Mouse (Mus musculus): ENCODE data around the gene Grin3b. TPM values are rescaled to one million over a fixed set of nuclear protein-coding genes. Genes with fewer than 3 reads are reported as not detected.

Grin3b gene
- polyA plus RNA-seq, 1 experiment from 2014 or later = not detected

GRCm38 (mm10) chr10:80018739-80019297 lies 48.3 kb downstream of the Grin3b start:
- WGBS (ENCODE audit: missing documents) = 20% methylated on average over 10 of the region's 15 CpGs

DNA sequence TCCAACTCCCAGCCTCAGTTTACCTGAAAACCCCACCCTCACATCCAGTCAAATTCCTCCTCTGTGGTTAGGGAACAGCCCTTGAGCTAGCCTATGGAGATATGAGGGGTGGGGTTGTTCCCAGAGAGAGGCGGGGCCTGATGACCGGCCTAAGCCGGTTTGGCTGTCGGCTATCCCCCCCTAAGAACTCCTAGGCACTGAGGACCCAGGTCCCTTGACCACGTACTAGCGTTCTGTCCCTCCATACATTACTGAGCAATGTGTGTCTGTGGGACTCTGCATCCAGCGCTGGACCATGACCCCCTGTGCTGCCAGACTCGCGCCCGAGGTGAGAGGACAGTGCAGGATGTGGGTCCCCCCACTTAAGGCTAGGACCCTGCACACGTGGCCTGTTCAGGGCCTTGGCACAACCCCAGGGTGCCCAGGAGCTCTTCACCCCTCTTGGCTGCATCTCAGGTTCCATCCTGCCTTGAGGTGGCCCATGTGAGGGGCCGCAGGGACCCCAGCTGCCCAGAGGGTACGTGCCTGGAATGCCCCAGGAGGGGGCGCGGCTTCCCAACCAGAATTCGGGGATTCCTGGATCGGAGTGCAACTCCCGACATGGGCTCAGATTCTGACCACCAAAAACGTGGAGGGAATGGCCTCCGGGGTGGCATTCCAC lies 49.1 kb downstream of the Grin3b start:
- Histone ChIP-seq H3K27ac (peak overlapping the region; percentile 97), H3K36me3 (ENCODE audit: inconsistent target) (peaks cover 49% of the 10 kb centered on the region; the same call in 1 of the 2 replicates), H3K4me3 (ENCODE audit: inconsistent target) (no peak overlapping the region), H3K79me2 (ENCODE audit: inconsistent target) (peaks cover 82% of the 10 kb centered on the region)
- 89% methylated on average over 19 of the region's 20 CpGs for WGBS (ENCODE audit: missing documents)

More at GRCm38 (mm10) chr10:80018739-80019297, 48.3 kb downstream of the Grin3b start:
- H3K36me3 ChIP-seq (ENCODE audit: inconsistent target) = peaks cover 46% of the 10 kb centered on the region; the same call in 1 of the 2 replicates
- peaks cover 74% of the 10 kb centered on the region for H3K79me2 ChIP-seq (ENCODE audit: inconsistent target)
- peak overlapping the region; percentile 90 for H3K4me3 ChIP-seq (ENCODE audit: inconsistent target)
- peak overlapping the region; percentile 97 for H3K27ac ChIP-seq

DNA sequence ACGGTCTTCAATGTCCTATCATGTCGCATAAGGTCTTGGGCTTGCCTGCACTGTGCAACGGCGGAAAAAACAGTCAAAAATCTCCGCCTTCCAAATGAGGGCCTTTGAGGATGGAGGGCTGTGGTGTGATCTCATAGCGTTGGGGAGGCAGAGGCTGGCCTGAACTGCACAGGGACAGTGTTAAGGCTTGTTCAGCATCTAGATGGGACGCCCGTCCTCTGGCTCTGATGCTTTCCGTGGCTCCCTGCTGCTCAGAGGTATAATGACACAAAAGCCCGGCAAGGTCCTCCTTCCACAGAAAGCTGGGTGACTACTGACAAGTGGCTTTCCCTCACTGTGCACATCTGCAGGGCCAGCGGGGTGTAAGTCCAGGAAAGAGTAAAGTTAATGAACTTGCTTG lies 49.7 kb downstream of the Grin3b start:
- Histone ChIP-seq H3K79me2 (ENCODE audit: inconsistent target) (peaks cover 88% of the 10 kb centered on the region), H3K4me3 (ENCODE audit: inconsistent target) (no peak overlapping the region), H3K36me3 (ENCODE audit: inconsistent target) (peaks cover 55% of the 10 kb centered on the region), H3K27ac (no peak overlapping the region)
- WGBS (ENCODE audit: missing documents) = 92% methylated on average over 11 of the region's 11 CpGs

GRCm38 (mm10) chr10:80020603-80021319 lies 50.2 kb downstream of the Grin3b start:
- no peak overlapping the region for H3K27ac ChIP-seq

DNA sequence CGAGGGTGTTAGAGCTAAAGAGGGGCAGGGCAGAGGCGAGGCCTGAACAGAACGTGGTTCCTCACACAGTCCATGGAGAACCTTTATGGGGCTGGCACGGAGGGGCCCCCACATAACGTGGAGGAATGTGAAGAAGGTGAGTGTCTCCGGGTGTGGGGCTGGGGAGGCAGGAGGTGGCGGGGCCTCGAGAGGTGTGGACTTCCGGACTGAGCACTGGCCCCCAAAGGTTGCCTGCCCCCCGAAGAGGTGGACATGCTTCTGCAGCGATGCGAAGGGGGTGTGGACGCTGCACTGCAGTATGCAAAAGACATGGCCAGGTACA lies 50.8 kb downstream of the Grin3b start:
- Histone ChIP-seq H3K36me3 (ENCODE audit: inconsistent target) (peaks cover 66% of the 10 kb centered on the region), H3K4me3 (ENCODE audit: inconsistent target) (no peak overlapping the region), H3K79me2 (ENCODE audit: inconsistent target) (peaks cover 98% of the 10 kb centered on the region), H3K27ac (no peak overlapping the region)
- WGBS (ENCODE audit: missing documents) = 73% methylated on average over 13 of the region's 13 CpGs

More at GRCm38 (mm10) chr10:80020603-80021319, 50.2 kb downstream of the Grin3b start:
- Histone ChIP-seq H3K4me3 (ENCODE audit: inconsistent target) (no peak overlapping the region), H3K79me2 (ENCODE audit: inconsistent target) (peaks cover 93% of the 10 kb centered on the region), H3K36me3 (ENCODE audit: inconsistent target) (peaks cover 61% of the 10 kb centered on the region)
- 90% methylated on average over 17 of the region's 18 CpGs for WGBS (ENCODE audit: missing documents)

GRCm38 (mm10) chr10:80022164-80022563 lies 51.6 kb downstream of the Grin3b start:
- Histone ChIP-seq H3K79me2 (ENCODE audit: inconsistent target) (peaks cover 100% of the 10 kb centered on the region), H3K4me3 (ENCODE audit: inconsistent target) (no peak overlapping the region), H3K27ac (0 out of 2 replicates have a peak overlapping the region, but pooled peaks have one; percentile 4), H3K36me3 (ENCODE audit: inconsistent target) (peaks cover 75% of the 10 kb centered on the region)
- WGBS (ENCODE audit: missing documents) = 27% methylated on average over 12 of the region's 12 CpGs

GRCm38 (mm10) chr10:80022806-80023205 lies 52.3 kb downstream of the Grin3b start:
- H3K79me2 ChIP-seq (ENCODE audit: inconsistent target) = peaks cover 100% of the 10 kb centered on the region
- no peak overlapping the region for H3K4me3 ChIP-seq (ENCODE audit: inconsistent target)
- peaks cover 81% of the 10 kb centered on the region for H3K36me3 ChIP-seq (ENCODE audit: inconsistent target)
- H3K27ac ChIP-seq = 0 out of 2 replicates have a peak overlapping the region, but pooled peaks have one; percentile 79
- 83% methylated on average over 8 of the region's 8 CpGs for WGBS (ENCODE audit: missing documents)

GRCm38 (mm10) chr10:80023758-80024157 lies 53.2 kb downstream of the Grin3b start:
- Histone ChIP-seq H3K36me3 (ENCODE audit: inconsistent target) (peaks cover 91% of the 10 kb centered on the region), H3K79me2 (ENCODE audit: inconsistent target) (peaks cover 100% of the 10 kb centered on the region), H3K4me3 (ENCODE audit: inconsistent target) (no peak overlapping the region), H3K27ac (peak overlapping the region; percentile 79)
- WGBS (ENCODE audit: missing documents) = 56% methylated on average over 5 of the region's 5 CpGs

DNA sequence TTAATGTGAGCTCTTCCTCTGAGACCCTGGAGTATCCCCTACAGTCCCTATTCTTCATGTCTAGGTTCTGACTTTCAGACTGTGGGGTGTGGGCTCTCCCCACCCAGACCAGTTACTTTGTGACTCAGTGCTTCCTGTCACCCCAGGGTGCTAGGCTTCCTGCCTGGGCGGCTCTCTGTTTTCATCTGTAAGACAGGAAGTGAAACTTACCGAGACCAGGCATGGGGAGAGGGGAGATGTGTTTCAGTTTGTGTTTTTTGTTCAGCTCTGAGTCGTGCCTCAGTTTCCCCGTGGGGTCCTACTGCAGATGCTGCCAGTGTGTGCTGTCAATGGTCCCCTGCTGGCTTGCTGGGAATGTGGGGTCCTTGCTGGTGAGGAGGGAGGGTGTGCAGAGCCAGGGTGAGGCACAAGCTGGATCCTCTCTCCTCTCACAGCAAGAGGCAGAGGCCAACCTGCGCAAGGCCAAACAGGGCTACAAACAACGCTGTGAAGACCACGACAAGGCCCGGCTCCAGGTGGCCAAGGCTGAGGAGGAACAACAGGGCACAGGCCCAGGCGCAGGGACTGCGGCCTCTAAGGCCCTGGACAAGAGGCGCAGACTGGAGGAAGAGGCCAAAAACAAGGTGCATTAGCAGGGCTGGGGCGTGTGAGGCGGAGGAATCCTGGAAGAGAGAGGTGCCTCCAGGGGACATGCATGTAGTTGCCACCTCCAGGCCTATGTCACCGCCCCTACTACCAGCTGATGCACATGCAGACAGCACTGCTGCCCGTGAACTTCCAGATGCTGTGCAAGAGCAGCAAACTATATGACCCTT lies 53.9 kb downstream of the Grin3b start:
- no peak overlapping the region for H3K4me3 ChIP-seq (ENCODE audit: inconsistent target)
- H3K79me2 ChIP-seq (ENCODE audit: inconsistent target) = peaks cover 98% of the 10 kb centered on the region
- 50% methylated on average over 15 of the region's 15 CpGs for WGBS (ENCODE audit: missing documents)
- peaks cover 93% of the 10 kb centered on the region for H3K36me3 ChIP-seq (ENCODE audit: inconsistent target)
- peak overlapping the region; percentile 79 for H3K27ac ChIP-seq

DNA sequence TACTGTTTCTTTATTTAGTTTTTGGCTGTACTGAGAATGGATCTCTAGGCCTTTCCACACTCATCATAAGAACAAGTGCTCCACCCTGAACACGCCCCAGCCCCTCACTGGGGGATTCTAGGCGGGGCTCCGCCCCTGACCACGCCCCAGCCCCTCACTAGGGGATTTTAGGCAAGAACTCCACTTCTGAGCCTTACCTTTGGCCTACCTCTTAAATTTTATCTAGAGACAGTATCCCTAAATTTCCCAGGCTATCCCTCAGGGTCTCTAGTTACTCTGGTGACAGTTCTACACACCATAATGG lies 54.5 kb downstream of the Grin3b start:
- H3K4me3 ChIP-seq (ENCODE audit: inconsistent target) = no peak overlapping the region
- peaks cover 93% of the 10 kb centered on the region for H3K36me3 ChIP-seq (ENCODE audit: inconsistent target)
- H3K79me2 ChIP-seq (ENCODE audit: inconsistent target) = peaks cover 93% of the 10 kb centered on the region
- peak overlapping the region; percentile 79 for H3K27ac ChIP-seq
- WGBS (ENCODE audit: missing documents) = 70% methylated on average over 4 of the region's 4 CpGs

DNA sequence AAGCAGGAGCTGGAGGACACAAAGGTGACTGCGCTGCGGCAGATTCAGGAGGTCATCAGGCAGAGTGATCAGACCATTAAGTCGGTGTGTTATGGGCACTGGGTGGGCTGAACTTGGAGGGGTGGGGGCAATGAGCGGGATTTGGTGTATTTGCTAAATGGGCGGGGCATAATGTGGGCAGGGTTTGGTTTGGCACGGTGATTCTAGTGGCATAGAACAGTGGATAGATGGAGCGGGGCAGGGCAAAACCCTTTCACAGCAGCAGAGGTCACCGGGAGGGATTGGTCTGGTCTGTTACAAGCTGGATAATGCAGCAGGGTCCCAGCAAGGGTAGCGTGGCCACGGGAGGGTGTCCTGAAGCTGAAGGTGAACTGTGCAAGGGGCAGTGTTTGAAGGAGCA lies 54.9 kb downstream of the Grin3b start:
- H3K27ac ChIP-seq = peak overlapping the region; percentile 79; the same call in 1 of the 2 replicates
- 94% methylated on average over 10 of the region's 10 CpGs for WGBS (ENCODE audit: missing documents)
- H3K4me3 ChIP-seq (ENCODE audit: inconsistent target) = no peak overlapping the region
- H3K36me3 ChIP-seq (ENCODE audit: inconsistent target) = peaks cover 95% of the 10 kb centered on the region
- H3K79me2 ChIP-seq (ENCODE audit: inconsistent target) = peaks cover 93% of the 10 kb centered on the region

DNA sequence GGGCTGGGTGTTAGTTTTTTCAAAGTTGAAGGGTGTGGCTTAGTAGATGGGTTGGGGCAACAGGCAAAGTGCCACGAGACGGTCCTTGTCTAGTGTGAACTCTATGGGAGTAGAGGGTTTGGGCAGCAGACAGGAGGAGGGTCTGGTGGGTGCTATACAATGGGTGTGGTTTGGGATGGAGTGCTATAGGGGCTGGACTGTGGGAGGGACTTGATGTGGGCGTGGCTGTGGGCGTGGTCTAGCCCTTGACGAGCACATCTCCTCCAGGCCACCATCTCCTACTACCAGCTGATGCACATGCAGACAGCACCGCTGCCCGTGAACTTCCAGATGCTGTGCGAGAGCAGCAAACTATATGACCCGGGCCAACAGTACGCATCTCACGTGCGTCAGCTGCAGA lies 55.4 kb downstream of the Grin3b start:
- H3K36me3 ChIP-seq (ENCODE audit: inconsistent target) = peaks cover 95% of the 10 kb centered on the region
- H3K4me3 ChIP-seq (ENCODE audit: inconsistent target) = no peak overlapping the region
- no peak overlapping the region for H3K27ac ChIP-seq
- peaks cover 89% of the 10 kb centered on the region for H3K79me2 ChIP-seq (ENCODE audit: inconsistent target)
- WGBS (ENCODE audit: missing documents) = 71% methylated on average over 10 of the region's 12 CpGs
